Mouse (Mus musculus) intestine, embryonic 16.5 days (tissue): ENCODE results near the gene Atrn. TPM values are rescaled to one million over a fixed set of nuclear protein-coding genes. Genes with fewer than 3 reads are reported as not detected.
A peak's percentile ranks its signal among the peaks of the same experiment; 100 is the strongest.

Source experiments
- ATAC-seq: fragments of 200-750 bp; cut with Nextera tagmentation; 2 replicates; pipeline ENCODE4 v1.8.0; 2017; ENCODE audit warnings: moderate TSS enrichment, moderate library complexity
- H3K27ac ChIP-seq: fragments of 300-500 bp; sonication (generic); 2 replicates; pipeline ENCODE4 v1.5.1; 2014; ENCODE audit warnings: mild to moderate bottlenecking, low read length
- H3K27me3 ChIP-seq: fragments of 300-500 bp; sonication (generic); replicated peaks from 2 replicates; pipeline ENCODE4 v1.6.1; 2014; ENCODE audit warnings: low read length, control low read depth, mixed read lengths; ENCODE audit not compliant: control insufficient read depth, insufficient read depth
- H3K36me3 ChIP-seq: fragments of 300-500 bp; sonication (generic); 2 replicates; pipeline ENCODE4 v1.6.1; 2014; ENCODE audit warnings: low read length, control low read depth; ENCODE audit not compliant: control insufficient read depth, insufficient read depth
- H3K4me1 ChIP-seq: fragments of 300-500 bp; sonication (generic); 2 replicates; pipeline ENCODE4 v1.6.1; 2014; ENCODE audit warnings: low read length, control low read depth, mixed read lengths; ENCODE audit not compliant: control insufficient read depth, insufficient read depth
- H3K4me2 ChIP-seq: fragments of 300-500 bp; sonication (generic); 2 replicates; pipeline ENCODE4 v1.6.1; 2014; ENCODE audit warnings: low read depth, low read length, control low read depth
- H3K4me3 ChIP-seq: fragments of 300-500 bp; sonication (generic); 2 replicates; pipeline ENCODE4 v1.5.1; 2014; ENCODE audit warnings: mild to moderate bottlenecking, low read length
- H3K9ac ChIP-seq: fragments of 300-500 bp; sonication (generic); 2 replicates; pipeline ENCODE4 v1.6.1; 2014; ENCODE audit warnings: low read depth, low read length
- H3K9me3 ChIP-seq: fragments of 300-500 bp; sonication (generic); 2 replicates; pipeline ENCODE4 v1.6.1; 2016; ENCODE audit warnings: low read length, control low read depth; ENCODE audit not compliant: control insufficient read depth
- WGBS: fragments of 180-500 bp; shearing (Covaris S2); extraction: QIAGEN DNeasy Blood & Tissue Kit; methylation state at CpG from one replicate; pipeline ENCODE4 v1.1.7; 2014; 5-methylcytosine and 5-hydroxymethylcytosine counted together
- polyA plus RNA-seq: library from polyadenylated mRNA; unstranded; fragments of >200 nt; fragmentation: Nextera tagmentation; extraction: Ambion mirVana; gene quantifications from 2 replicates; pipeline ENCODE4 v1.2.1, GENCODE M21; 2015

Gene Atrn
- polyA plus RNA-seq, 1 experiment from 2014 or later: 3.3 TPM

GRCm38 (mm10) chr2:130977589-130977988 lies 71.3 kb downstream of the Atrn start:
- no peak for ATAC-seq
- Histone ChIP-seq H3K9me3 (no peaks in the 10 kb centered on the region), H3K4me2 (no peak overlapping the region), H3K27me3 (no peaks in the 10 kb centered on the region), H3K36me3 (peaks cover 2% of the 10 kb centered on the region; the same call in 1 of the 2 replicates), H3K4me1 (no peaks in the 10 kb centered on the region), H3K4me3 (no peak overlapping the region), H3K27ac (no peak overlapping the region), H3K9ac (no peak overlapping the region)

- Histone ChIP-seq H3K4me1 (no peaks in the 10 kb centered on the region), H3K27ac (no peak overlapping the region), H3K9ac (no peak overlapping the region), H3K9me3 (no peaks in the 10 kb centered on the region), H3K36me3 (peaks cover 2% of the 10 kb centered on the region; the same call in 1 of the 2 replicates), H3K27me3 (no peaks in the 10 kb centered on the region), H3K4me3 (no peak overlapping the region), H3K4me2 (no peak overlapping the region)
- ATAC-seq: no peak
- WGBS: 83% methylated on average over 10 of the region's 10 CpGs
Measured at GRCm38 (mm10) chr2:130978058-130978847, 72.0 kb downstream of the Atrn start.

- no peak overlapping the region for H3K27ac ChIP-seq
Measured at GRCm38 (mm10) chr2:130979138-130979537, 72.8 kb downstream of the Atrn start.

GRCm38 (mm10) chr2:130992818-130993217 lies 86.5 kb downstream of the Atrn start:
- ATAC-seq: no peak
- WGBS: 97% methylated on average over 2 of the region's 2 CpGs
- no peak overlapping the region for H3K4me2 ChIP-seq
- no peaks in the 10 kb centered on the region for H3K27me3 ChIP-seq
- no peak overlapping the region for H3K4me3 ChIP-seq
- no peaks in the 10 kb centered on the region for H3K36me3 ChIP-seq
- H3K4me1 ChIP-seq: no peaks in the 10 kb centered on the region
- no peak overlapping the region for H3K9ac ChIP-seq
- H3K27ac ChIP-seq: no peak overlapping the region
- no peaks in the 10 kb centered on the region for H3K9me3 ChIP-seq

More at GRCm38 (mm10) chr2:130979138-130979537, 72.8 kb downstream of the Atrn start:
- Histone ChIP-seq H3K4me3 (no peak overlapping the region), H3K27me3 (no peaks in the 10 kb centered on the region), H3K36me3 (peaks cover 2% of the 10 kb centered on the region; the same call in 1 of the 2 replicates), H3K9ac (no peak overlapping the region), H3K9me3 (no peaks in the 10 kb centered on the region), H3K4me2 (no peak overlapping the region), H3K4me1 (no peaks in the 10 kb centered on the region)
- ATAC-seq: no peak

GRCm38 (mm10) chr2:131009123-131009522 lies 102.8 kb downstream of the Atrn start:
- WGBS: 90% methylated on average over 2 of the region's 2 CpGs
- Histone ChIP-seq H3K9me3 (no peaks in the 10 kb centered on the region), H3K4me3 (no peak overlapping the region), H3K4me2 (no peak overlapping the region), H3K27me3 (no peaks in the 10 kb centered on the region), H3K4me1 (no peaks in the 10 kb centered on the region), H3K36me3 (peaks cover 3% of the 10 kb centered on the region; the same call in 1 of the 2 replicates), H3K9ac (no peak overlapping the region), H3K27ac (no peak overlapping the region)
- ATAC-seq: no peak

GRCm38 (mm10) chr2:131010566-131010965 lies 104.3 kb downstream of the Atrn start:
- 75% methylated on average over 1 of the region's 1 CpGs for WGBS
- H3K4me3 ChIP-seq: no peak overlapping the region
- H3K27me3 ChIP-seq: no peaks in the 10 kb centered on the region
- H3K4me2 ChIP-seq: no peak overlapping the region
- no peak for ATAC-seq
- no peaks in the 10 kb centered on the region; the same call in 1 of the 2 replicates for H3K36me3 ChIP-seq
- no peaks in the 10 kb centered on the region for H3K4me1 ChIP-seq
- H3K27ac ChIP-seq: no peak overlapping the region
- H3K9me3 ChIP-seq: no peaks in the 10 kb centered on the region
- H3K9ac ChIP-seq: no peak overlapping the region

GRCm38 (mm10) chr2:131025230-131025629 lies 118.9 kb downstream of the Atrn start:
- no peaks in the 10 kb centered on the region for H3K9me3 ChIP-seq
- no peaks in the 10 kb centered on the region for H3K27me3 ChIP-seq
- H3K27ac ChIP-seq: no peak overlapping the region
- H3K4me2 ChIP-seq: no peak overlapping the region
- 91% methylated on average over 2 of the region's 2 CpGs for WGBS
- no peak for ATAC-seq
- no peak overlapping the region for H3K9ac ChIP-seq
- 0 out of 2 replicates have a peak, but pooled peaks cover 3% of the 10 kb centered on the region for H3K36me3 ChIP-seq
- H3K4me1 ChIP-seq: 0 out of 2 replicates have a peak, but pooled peaks cover 7% of the 10 kb centered on the region
- no peak overlapping the region for H3K4me3 ChIP-seq

- H3K36me3 ChIP-seq: 0 out of 2 replicates have a peak, but pooled peaks cover 3% of the 10 kb centered on the region
- no peaks in the 10 kb centered on the region for H3K9me3 ChIP-seq
- no peak overlapping the region for H3K9ac ChIP-seq
- H3K4me3 ChIP-seq: no peak overlapping the region
- no peak for ATAC-seq
- H3K4me1 ChIP-seq: 0 out of 2 replicates have a peak, but pooled peaks cover 7% of the 10 kb centered on the region
- H3K27ac ChIP-seq: no peak overlapping the region
- H3K27me3 ChIP-seq: no peaks in the 10 kb centered on the region
- 88% methylated on average over 3 of the region's 3 CpGs for WGBS
- no peak overlapping the region for H3K4me2 ChIP-seq
Measured at GRCm38 (mm10) chr2:131026941-131027340, 120.6 kb downstream of the Atrn start.

GRCm38 (mm10) chr2:131029065-131029935 lies 123.0 kb downstream of the Atrn start:
- 37% methylated on average over 9 of the region's 9 CpGs for WGBS

More at GRCm38 (mm10) chr2:131029065-131029935, 123.0 kb downstream of the Atrn start:
- H3K4me2 ChIP-seq: no peak overlapping the region
- 0 out of 2 replicates have a peak overlapping the region, but pooled peaks have one; percentile 24 for H3K27ac ChIP-seq
- no peak overlapping the region for H3K4me3 ChIP-seq
- H3K27me3 ChIP-seq: no peaks in the 10 kb centered on the region
- no peak overlapping the region for H3K9ac ChIP-seq
- peak; percentile 82 for ATAC-seq
- H3K36me3 ChIP-seq: 0 out of 2 replicates have a peak, but pooled peaks cover 3% of the 10 kb centered on the region
- H3K4me1 ChIP-seq: 0 out of 2 replicates have a peak, but pooled peaks cover 7% of the 10 kb centered on the region
- H3K9me3 ChIP-seq: no peaks in the 10 kb centered on the region
